Mouse (Mus musculus): ENCODE data around the gene Hbb-bs. TPM values are rescaled to one million over a fixed set of nuclear protein-coding genes. Genes with fewer than 3 reads are reported as not detected.

The Hbb-bs gene
- 10 to 100 TPM; 12.5 to 53.2 TPM for total RNA-seq (2023)

GRCm38 (mm10) chr7:103827808-103828207, at the start of gene Hbb-bs:
Hbb-bs (minus strand) TSS chr7:103828096.

GRCm38 (mm10) chr7:103853090-103853489, 25.2 kb upstream of the Hbb-bs start, which contains the start of gene Hbb-y:
Hbb-y (minus strand) TSS chr7:103853216.

GRCm38 (mm10) chr7:103843034-103843433, 15.1 kb upstream of the Hbb-bs start, which contains the start of gene Hbb-bh1:
Hbb-bh1 (minus strand) TSS chr7:103843164.

GRCm38 (mm10) chr7:103840268-103840667, 12.4 kb upstream of the Hbb-bs start, which contains the start of gene Hbb-bh2:
Hbb-bh2 (minus strand) TSS chr7:103840520.

GRCm38 (mm10) chr7:103813766-103814165, 14.1 kb downstream of the Hbb-bs start, which contains the start of gene Hbb-bt:
Hbb-bt (minus strand) TSS chr7:103813996.

GRCm38 (mm10) chr7:103791721-103792120, 36.2 kb downstream of the Hbb-bs start, which contains the start of gene Olfr67:
Olfr67 (minus strand) TSS chr7:103791821.

GRCm38 (mm10) chr7:103779598-103779997, 48.3 kb downstream of the Hbb-bs start, which contains the start of gene Olfr68:
Olfr68 (minus strand) TSS chr7:103779698.

Other genes with a start within 250 kb of the Hbb-bs start
- not detected for gene Olfr618, start 238.0 kb downstream of the Hbb-bs start, total RNA-seq (2023)
- gene Olfr619, start 227.5 kb downstream of the Hbb-bs start, total RNA-seq (2023), result not detected
- not detected for gene Olfr620, start 215.6 kb downstream of the Hbb-bs start, total RNA-seq (2023)
- gene Olfr622, start 185.4 kb downstream of the Hbb-bs start, total RNA-seq (2023), result not detected
- not detected for gene Olfr623, start 164.4 kb downstream of the Hbb-bs start, total RNA-seq (2023)
- gene Olfr624, start 156.9 kb downstream of the Hbb-bs start, total RNA-seq (2023), result not detected
- gene Olfr625-ps1, start 145.4 kb downstream of the Hbb-bs start, total RNA-seq (2023), result not detected
- not detected for gene Olfr243, start 113.4 kb downstream of the Hbb-bs start, total RNA-seq (2023)
- gene Olfr628, start 97.7 kb downstream of the Hbb-bs start, total RNA-seq (2023), result not detected
- gene Olfr629, start 83.2 kb downstream of the Hbb-bs start, total RNA-seq (2023), result not detected
- gene Olfr630, start 70.8 kb downstream of the Hbb-bs start, total RNA-seq (2023), result not detected
- gene Olfr69, start 56.5 kb downstream of the Hbb-bs start, total RNA-seq (2023), result not detected
- gene Olfr68, start 48.4 kb downstream of the Hbb-bs start, total RNA-seq (2023), result not detected
- not detected for gene Olfr67, start 36.3 kb downstream of the Hbb-bs start, total RNA-seq (2023)
- gene Hbb-bt, start 14.1 kb downstream of the Hbb-bs start, total RNA-seq (2023), result 1 to 10 TPM; 2.3 to 5.7 TPM
- gene Hbb-bh2, start 12.4 kb upstream of the Hbb-bs start, total RNA-seq (2023), result not detected
- not detected for gene Hbb-bh1, start 15.1 kb upstream of the Hbb-bs start, total RNA-seq (2023)
- gene Hbb-y, start 25.1 kb upstream of the Hbb-bs start, total RNA-seq (2023), result not detected
- gene Olfr66, start 58.2 kb upstream of the Hbb-bs start, total RNA-seq (2023), result not detected
- gene Olfr64, start 66.4 kb upstream of the Hbb-bs start, total RNA-seq (2023), result not detected
- not detected for gene Olfr65, start 75.4 kb upstream of the Hbb-bs start, total RNA-seq (2023)
- gene Olfr631, start 100.7 kb upstream of the Hbb-bs start, total RNA-seq (2023), result not detected
- not detected for gene Olfr632, start 106.3 kb upstream of the Hbb-bs start, total RNA-seq (2023)
- not detected for gene Olfr633, start 116.3 kb upstream of the Hbb-bs start, total RNA-seq (2023)
- not detected for gene Olfr635, start 143.1 kb upstream of the Hbb-bs start, total RNA-seq (2023)
- not detected for gene Olfr638, start 170.7 kb upstream of the Hbb-bs start, total RNA-seq (2023)
- under 1 TPM; 0.09 to 0.12 TPM for gene Olfr639, start 189.2 kb upstream of the Hbb-bs start, total RNA-seq (2023)
- not detected for gene Olfr640, start 197.5 kb upstream of the Hbb-bs start, total RNA-seq (2023)
- not detected for gene Olfr641, start 207.3 kb upstream of the Hbb-bs start, total RNA-seq (2023)
- gene Olfr642, start 224.6 kb upstream of the Hbb-bs start, total RNA-seq (2023), result not detected
- not detected for gene 4930516K23Rik, start 233.3 kb upstream of the Hbb-bs start, total RNA-seq (2023)
- not detected for gene Olfr644, start 243.8 kb upstream of the Hbb-bs start, total RNA-seq (2023)